Mouse (Mus musculus): ENCODE results near the gene Chek2. TPM values are rescaled to one million over a fixed set of nuclear protein-coding genes. Genes with fewer than 3 reads are reported as not detected.

Gene Chek2
- total RNA-seq (2021), result 10 to 100 TPM in 1 of 2 experiments, 1 to 10 TPM in 1; 8.2 to 13.3 TPM
- long read RNA-seq, experiment 1, partial matches to known transcripts, result 2 of 7 reads
- long read RNA-seq, experiment 1, other reads (novel, unspliced or antisense), result 3 of 7 reads
- long read RNA-seq, experiment 2, transcript Chek2-201 (15 exons, 2,276 nt), result major isoform, 7 of 14 reads
- long read RNA-seq, experiment 2, partial matches to known transcripts, result 2 of 14 reads
- long read RNA-seq, experiment 2, other reads (novel, unspliced or antisense), result 5 of 14 reads

DNA sequence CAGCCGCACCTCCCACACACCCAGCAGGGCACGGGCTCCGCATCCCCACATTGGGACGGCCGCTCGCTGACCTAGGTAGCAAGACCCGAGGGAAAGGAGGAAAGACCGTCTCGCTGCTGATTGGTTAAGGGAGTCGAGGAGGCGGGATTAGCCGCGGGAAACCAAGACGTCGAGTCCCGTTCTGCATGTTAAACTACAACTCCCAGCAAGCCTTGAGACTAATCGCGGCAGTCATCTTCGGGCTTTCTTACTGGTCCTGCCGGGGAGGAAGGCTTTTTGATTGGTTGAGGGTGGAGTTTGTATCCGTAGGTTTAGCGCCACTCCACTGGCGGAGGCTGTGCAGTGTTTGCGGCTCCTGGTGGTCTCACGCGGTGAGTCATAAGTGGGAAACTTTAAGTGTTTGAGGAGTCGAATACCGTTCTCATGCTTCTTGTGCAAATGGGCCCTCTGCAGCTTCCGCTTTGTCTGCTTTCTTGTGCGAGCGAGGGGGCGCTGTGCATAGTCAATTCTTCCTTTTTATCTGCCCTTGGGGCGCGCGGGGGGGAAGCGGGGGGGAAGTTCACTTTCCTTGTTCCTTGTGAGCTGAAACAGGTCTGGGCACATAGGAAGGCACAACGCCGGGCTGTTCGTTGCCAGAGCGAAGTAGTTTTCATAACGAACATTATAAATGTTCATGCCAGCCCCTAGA, at the start of gene Chek2, which contains the start of gene Hscb:
Chek2 (plus strand) TSS at position 302 of the 688 bp plus-strand sequence.
Hscb (minus strand) TSS at position 100 of the 688 bp plus-strand sequence.
- peak; percentile 80 to 90 for DNase-seq (ENCODE audit: low spot score in 2 of 2)

- no peak for DNase-seq (ENCODE audit: low spot score in 2 of 2)
Observed at GRCm38 (mm10) chr5:110794363-110794762, 45.4 kb upstream of the Chek2 start.

GRCm38 (mm10) chr5:110797696-110798095, 42.1 kb upstream of the Chek2 start:
- DNase-seq (ENCODE audit: low spot score in 2 of 2), result no peak

DNA sequence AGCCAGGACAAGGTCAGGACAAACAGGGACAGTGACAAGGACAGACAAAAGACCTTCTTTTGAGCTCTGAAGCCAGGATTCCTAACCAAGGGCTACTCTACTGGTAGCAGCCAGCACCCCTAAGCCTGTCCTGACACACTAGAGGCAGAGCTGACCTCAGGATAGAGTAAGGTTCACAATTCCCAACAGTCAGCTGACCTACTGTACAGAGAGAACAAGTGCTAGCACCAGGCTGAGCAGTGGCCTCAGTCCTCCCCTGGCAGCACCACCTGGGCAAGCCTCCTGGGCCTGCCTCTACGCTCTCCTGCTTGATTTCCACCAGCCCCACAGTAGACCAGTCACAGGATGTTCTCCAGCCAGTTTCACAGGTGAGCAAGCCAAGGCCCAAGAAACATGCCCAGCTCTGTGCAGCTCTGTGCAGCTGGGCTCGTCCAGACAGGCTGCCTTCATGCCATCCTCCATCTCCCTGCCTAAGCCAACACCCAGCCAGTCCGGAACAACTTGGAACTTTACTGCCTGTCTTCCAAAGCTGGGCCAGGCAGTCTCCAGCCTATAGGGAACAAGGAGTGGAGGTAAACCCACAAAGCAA, 38.6 kb upstream of the Chek2 start:
- DNase-seq (ENCODE audit: low spot score in 2 of 2), result no peak

GRCm38 (mm10) chr5:110802186-110802585, 37.6 kb upstream of the Chek2 start:
- DNase-seq (ENCODE audit: low spot score in 2 of 2), result no peak

DNA sequence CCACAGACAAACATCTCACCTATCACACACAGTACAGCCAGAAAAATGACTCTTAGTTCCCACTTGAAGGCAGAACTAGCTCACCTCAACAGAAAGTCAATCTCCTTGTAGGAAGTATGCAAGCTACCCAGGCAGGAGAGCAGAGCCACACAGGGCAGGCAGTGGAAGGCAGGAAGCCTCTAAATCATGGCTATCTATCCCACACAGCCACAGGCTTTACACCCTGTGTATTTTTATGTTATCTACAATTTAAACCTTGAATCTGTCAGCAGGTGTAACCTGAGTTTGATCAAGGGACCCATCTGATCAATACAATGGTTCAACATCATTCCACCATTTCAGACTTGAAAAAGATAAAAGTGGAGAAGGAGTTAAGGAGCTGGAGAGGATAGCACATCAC, 37.0 kb upstream of the Chek2 start:
- no peak for DNase-seq (ENCODE audit: low spot score in 2 of 2)

DNA sequence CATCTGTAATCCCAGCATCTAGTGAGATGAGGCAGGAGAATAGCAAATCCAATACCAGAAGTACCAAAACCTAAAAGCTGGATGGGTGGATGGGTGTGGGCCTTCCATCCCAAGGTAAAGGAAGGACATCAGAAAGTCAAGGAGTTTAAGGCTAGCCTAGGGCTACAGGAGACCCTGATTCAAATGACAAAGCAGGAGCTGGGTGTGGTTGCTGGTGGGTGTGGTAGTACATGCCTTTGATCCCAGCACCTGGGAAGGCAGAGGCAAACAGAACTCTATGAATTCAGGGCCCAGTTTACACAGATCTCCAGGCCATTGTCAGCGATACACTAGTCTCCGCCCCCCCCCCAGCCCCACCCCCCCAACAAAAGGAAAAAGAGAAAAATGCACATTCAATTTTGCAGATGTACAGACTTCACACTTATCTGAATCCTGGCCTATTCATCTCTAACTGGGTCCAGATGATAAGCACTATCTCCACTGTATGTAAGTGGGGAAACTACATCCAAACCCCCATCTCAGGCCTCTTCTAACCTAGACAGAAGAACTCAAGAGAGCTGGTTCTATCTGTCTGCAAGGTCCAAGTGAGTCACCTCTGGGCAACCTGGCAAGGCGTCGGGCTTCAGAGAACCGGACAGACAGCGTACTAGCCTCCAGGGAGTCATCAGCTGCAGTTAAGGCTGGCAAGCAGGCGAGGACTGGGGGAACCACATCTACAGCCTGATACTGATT, 35.6 kb upstream of the Chek2 start:
- no peak for DNase-seq (ENCODE audit: low spot score in 2 of 2)

- DNase-seq (ENCODE audit: low spot score in 2 of 2), result no peak
Observed at GRCm38 (mm10) chr5:110806154-110806553, 33.6 kb upstream of the Chek2 start.

DNA sequence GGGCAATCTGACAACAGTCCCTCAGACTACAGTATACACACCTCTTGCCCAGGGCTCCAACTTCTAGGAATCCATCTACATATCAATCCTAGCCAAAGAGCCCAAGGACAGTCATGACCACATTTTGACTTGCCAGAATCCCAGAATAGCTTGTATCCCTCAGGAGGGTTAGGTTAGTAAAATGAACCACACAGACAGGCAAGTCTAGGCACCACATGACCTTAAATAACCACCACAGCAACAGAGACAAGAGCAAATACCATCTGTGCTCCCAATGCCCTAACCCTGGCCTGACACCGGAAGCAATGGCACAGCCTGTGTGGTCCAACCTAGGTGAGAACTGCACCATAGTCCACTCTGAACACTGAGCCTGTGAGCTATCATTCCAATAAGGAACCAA, 33.1 kb upstream of the Chek2 start:
- DNase-seq (ENCODE audit: low spot score in 2 of 2), result no peak

GRCm38 (mm10) chr5:110807453-110807852, 32.3 kb upstream of the Chek2 start:
- no peak for DNase-seq (ENCODE audit: low spot score in 2 of 2)

DNA sequence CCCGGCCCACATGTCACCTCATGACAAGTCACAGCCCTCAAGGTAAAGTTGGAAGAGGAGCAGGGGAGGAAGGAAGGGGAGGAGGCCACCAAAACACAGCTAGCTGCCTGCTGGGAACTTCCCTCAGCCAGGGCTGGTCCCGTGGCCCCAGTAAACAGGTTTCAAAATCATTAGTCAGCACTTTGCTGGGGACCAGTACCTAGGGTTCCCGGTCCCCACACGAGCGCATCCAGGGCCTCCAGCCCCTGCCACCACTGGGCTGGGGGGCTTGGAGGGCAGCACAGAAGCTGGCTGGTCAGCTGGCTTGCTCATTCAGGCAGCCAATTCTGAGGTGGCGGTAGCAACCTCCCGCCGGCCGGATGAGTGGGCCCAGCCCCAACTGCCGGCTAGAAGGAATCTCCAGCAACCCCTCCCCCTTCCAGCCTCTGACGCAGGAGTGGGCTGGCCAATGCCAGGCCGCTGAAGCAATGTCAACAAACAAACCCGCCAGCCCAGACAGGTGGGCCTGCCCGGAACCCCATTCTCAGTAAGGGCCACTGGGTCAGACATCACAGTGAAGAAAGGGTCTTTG, 31.6 kb upstream of the Chek2 start:
- peak; percentile 58 to 70 for DNase-seq (ENCODE audit: low spot score in 2 of 2)

GRCm38 (mm10) chr5:110808821-110809666, 30.7 kb upstream of the Chek2 start:
- no peak for DNase-seq (ENCODE audit: low spot score in 2 of 2)

DNA sequence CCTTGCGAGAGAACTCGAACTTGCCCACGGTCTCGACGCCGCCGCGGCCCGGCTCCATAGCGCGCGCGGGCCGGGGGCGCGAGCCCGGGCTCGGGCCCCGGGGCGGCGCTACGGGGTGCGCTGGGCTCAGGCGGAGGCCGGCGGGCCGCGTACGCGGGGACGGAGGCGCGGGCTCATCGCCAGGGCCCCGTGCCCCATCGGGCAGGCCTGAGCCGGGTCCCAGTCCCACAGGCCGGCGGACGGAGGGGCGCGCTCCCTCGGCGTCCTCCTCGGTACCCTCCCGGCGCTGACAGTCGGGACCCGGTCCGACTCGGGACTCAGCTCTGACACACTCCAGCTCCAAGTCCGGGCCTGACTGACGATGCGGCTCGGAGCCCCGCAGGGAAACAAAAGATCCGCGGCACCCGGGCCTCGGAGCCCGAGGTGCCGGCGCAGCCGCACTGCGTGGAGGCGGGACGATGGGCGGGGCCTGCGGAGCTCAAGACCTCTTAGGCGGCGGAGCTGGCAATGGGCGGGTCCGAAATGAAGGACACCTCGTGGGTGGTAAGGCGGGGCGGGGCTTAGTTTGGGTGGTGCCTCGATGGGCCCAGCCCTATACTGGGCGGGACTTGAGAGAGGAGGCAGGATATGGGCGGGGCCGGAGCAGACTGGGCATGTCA, 30.0 kb upstream of the Chek2 start, which contains the start of gene Ulk1:
Ulk1 (minus strand) TSS at position 431 of the 659 bp plus-strand sequence.
- DNase-seq (ENCODE audit: low spot score in 2 of 2), result peak; percentile 96 to 100

DNA sequence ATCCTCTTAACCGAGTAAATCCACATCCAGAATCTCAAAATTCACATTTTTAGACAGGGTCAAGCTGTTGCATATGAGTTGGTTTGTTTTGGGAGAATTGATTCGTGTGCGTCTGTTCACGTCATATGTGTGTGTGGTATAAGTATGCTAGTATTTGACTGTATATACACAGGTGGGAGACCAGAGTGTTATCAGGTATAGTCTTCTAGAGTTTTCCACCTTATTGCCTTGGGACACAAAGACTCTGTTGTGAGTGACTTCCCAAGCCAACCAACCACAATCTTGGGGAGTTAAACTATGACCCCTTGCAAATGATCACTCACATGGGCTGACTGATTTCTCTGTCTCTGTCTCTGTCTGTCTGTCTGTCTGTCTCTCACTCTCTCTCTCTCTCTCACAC, 15.4 kb upstream of the Chek2 start:
- DNase-seq (ENCODE audit: low spot score in 2 of 2), result no peak

- DNase-seq (ENCODE audit: low spot score in 2 of 2), result no peak
Observed at GRCm38 (mm10) chr5:110826781-110827495, 12.8 kb upstream of the Chek2 start.

GRCm38 (mm10) chr5:110827576-110827975, 12.2 kb upstream of the Chek2 start:
- DNase-seq (ENCODE audit: low spot score in 2 of 2), result no peak

GRCm38 (mm10) chr5:110831036-110831720, 8.6 kb upstream of the Chek2 start:
- no peak for DNase-seq (ENCODE audit: low spot score in 2 of 2)

DNA sequence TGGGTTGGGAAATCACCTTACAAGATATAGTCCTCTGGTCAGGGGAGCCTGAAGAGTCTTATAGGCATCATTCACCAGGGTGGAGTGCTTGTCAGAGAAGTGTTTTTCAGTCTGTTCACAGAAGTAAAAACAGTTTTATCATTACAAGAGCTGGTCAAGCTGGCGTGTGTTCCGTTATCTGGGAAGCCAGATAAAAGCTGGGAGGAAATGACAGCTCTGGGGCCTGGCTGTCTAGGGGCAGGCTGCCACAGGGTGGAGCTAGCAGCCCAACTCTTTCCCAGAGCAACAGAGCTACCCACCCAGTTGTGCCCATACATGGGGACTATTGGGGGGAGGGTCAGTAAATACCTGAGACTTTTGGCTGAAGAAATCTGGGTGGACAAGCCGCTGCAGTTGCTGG, 3.8 kb upstream of the Chek2 start:
- peak; percentile 6 to 15 for DNase-seq (ENCODE audit: low spot score in 2 of 2)
